Comparison of ENCODE assay signal across 8 mouse cellular contexts in genomic region chr11:100761547-100762045, GRCm38 (mm10). TPM values are rescaled to one million over a fixed set of nuclear protein-coding genes. Genes with fewer than 3 reads are reported as not detected.
DNase-seq lines count a peak whose midpoint lies in the region; ATAC-seq lines count a peak whose summit lies in the region.

No protein-coding gene starts in this region.

- peaks cover 35% of the 10 kb centered on the region for H3K27me3 ChIP-seq in heart, embryonic 14.5 days (ENCODE audit: control insufficient read depth, insufficient read depth, low read length)
- H3K27me3 ChIP-seq in liver, embryonic 12.5 days (replicated peaks), result peaks cover 67% of the 10 kb centered on the region
- peaks cover 21% of the 10 kb centered on the region for H3K27me3 ChIP-seq in stomach, embryonic 14.5 days (ENCODE audit: control insufficient read depth, insufficient read depth, low read length)

- H3K27ac ChIP-seq in heart, embryonic 14.5 days (replicated peaks in 1 of 2; ENCODE audit: control insufficient read depth in 1 of 2, insufficient read depth in 1 of 2, low read depth in 2 of 2, low read length in 2 of 2), result no peak overlapping the region
- no peak overlapping the region for H3K27ac ChIP-seq in liver, embryonic 12.5 days
- H3K27ac ChIP-seq in stomach, embryonic 14.5 days (ENCODE audit: low read length), result no peak overlapping the region

- peak; percentile 62 for ATAC-seq in CD4-positive, CD25-positive, alpha-beta regulatory T cell, adult 4 months
- 0 out of 2 replicates have a peak, but pooled peaks have one; percentile 17 for ATAC-seq in heart, embryonic 14.5 days (ENCODE audit: insufficient number of reproducible peaks, insufficient read depth, low FRiP score, low read depth)
- ATAC-seq in liver, embryonic 12.5 days, result peak; percentile 64
- ATAC-seq in stomach, embryonic 14.5 days (ENCODE audit: insufficient number of reproducible peaks, insufficient read depth, low FRiP score, low read depth), result peak; percentile 42; the same call in 1 of the 2 replicates

- H3K4me2 ChIP-seq in heart, embryonic 14.5 days (ENCODE audit: low read length), result peak overlapping the region; percentile 83
- H3K4me2 ChIP-seq in liver, embryonic 12.5 days, result peak overlapping the region; percentile 85
- H3K4me2 ChIP-seq in stomach, embryonic 14.5 days (replicated peaks; ENCODE audit: low read depth, low read length), result peak overlapping the region; percentile 72

- peak overlapping the region; percentile 48 to 57 for H3K4me3 ChIP-seq in heart, embryonic 14.5 days (ENCODE audit: control insufficient read depth in 1 of 2, insufficient read depth in 1 of 2, low read depth in 1 of 2, low read length in 2 of 2)
- H3K4me3 ChIP-seq in liver, embryonic 12.5 days, result peak overlapping the region; percentile 55
- peak overlapping the region; percentile 34 for H3K4me3 ChIP-seq in stomach, embryonic 14.5 days (ENCODE audit: low read depth, low read length)

- peak overlapping the region; percentile 54 for H3K9ac ChIP-seq in heart, embryonic 14.5 days (ENCODE audit: low read length)
- H3K9ac ChIP-seq in liver, embryonic 12.5 days, result peak overlapping the region; percentile 63
- H3K9ac ChIP-seq in stomach, embryonic 14.5 days (replicated peaks; ENCODE audit: low read depth, low read length), result no peak overlapping the region

- H3K9me3 ChIP-seq in heart, embryonic 14.5 days (ENCODE audit: control insufficient read depth, low read length), result no peaks in the 10 kb centered on the region
- no peaks in the 10 kb centered on the region for H3K9me3 ChIP-seq in liver, embryonic 12.5 days (replicated peaks)
- H3K9me3 ChIP-seq in stomach, embryonic 14.5 days (ENCODE audit: control insufficient read depth, low read depth, low read length), result no peaks in the 10 kb centered on the region

- H3K4me1 ChIP-seq in heart, embryonic 14.5 days (ENCODE audit: control insufficient read depth in 2 of 2, insufficient read depth in 2 of 2, low read length in 2 of 2), result peaks cover 2 to 3% of the 10 kb centered on the region in 2 experiments; a peak in 2 of 4 replicates
- peaks cover 29% of the 10 kb centered on the region for H3K4me1 ChIP-seq in liver, embryonic 12.5 days
- H3K4me1 ChIP-seq in stomach, embryonic 14.5 days (ENCODE audit: control insufficient read depth, insufficient read depth, low read length), result peaks cover 10% of the 10 kb centered on the region; the same call in 1 of the 2 replicates

- DNase-seq in c-Kit-negative CD71-positive TER-119-positive erythroid progenitor cells, embryonic 14.5 days (ENCODE audit: low read depth, low spot score), result peak; percentile 40
- DNase-seq in fibroblast of lung, adult 2 months (ENCODE audit: low read depth), result peak; percentile 73
- peak; percentile 90 for DNase-seq in kidney, postnatal 10 days
- peak; percentile 81 to 87 for DNase-seq in natural killer cell, adult 2 months (ENCODE audit: low spot score in 2 of 2)

- under 1% methylated on average over 27 of the region's 27 CpGs for WGBS in heart, embryonic 14.5 days
- under 1% methylated on average over 27 of the region's 27 CpGs for WGBS in liver, embryonic 12.5 days (ENCODE audit: insufficient replicate concordance)
- WGBS in stomach, embryonic 14.5 days, result under 1% methylated on average over 27 of the region's 27 CpGs

- no peaks in the 10 kb centered on the region for H3K36me3 ChIP-seq in heart, embryonic 14.5 days (ENCODE audit: control insufficient read depth, insufficient read depth, low read length)
- H3K36me3 ChIP-seq in liver, embryonic 12.5 days, result no peaks in the 10 kb centered on the region
- H3K36me3 ChIP-seq in stomach, embryonic 14.5 days (ENCODE audit: control insufficient read depth, insufficient read depth, low read length), result no peaks in the 10 kb centered on the region

RNA-seq across cellular contexts. Expression of gene Hcrt, which starts 1.1 kb away (rescaled TPM):
- polyA plus RNA-seq in CD4-positive, CD25-positive, alpha-beta regulatory T cell, adult 4 months (2017; shearing (Covaris generic)), result not detected
- polyA plus RNA-seq in heart, embryonic 14.5 days (2014; fragmentation: Nextera tagmentation; extraction: Ambion mirVana), result not detected in 2 replicates
- not detected in 2 replicates for polyA plus RNA-seq in liver, embryonic 12.5 days (2016; fragmentation: Nextera tagmentation; extraction: Ambion mirVana)
- polyA plus RNA-seq in stomach, embryonic 14.5 days (2014; fragmentation: Nextera tagmentation; extraction: Ambion mirVana), result not detected in 2 replicates

RNA-seq across cellular contexts. Expression of gene Kcnh4, which starts 1.9 kb away (rescaled TPM):
- not detected for polyA plus RNA-seq in CD4-positive, CD25-positive, alpha-beta regulatory T cell, adult 4 months (2017; shearing (Covaris generic))
- polyA plus RNA-seq in heart, embryonic 14.5 days (2014; fragmentation: Nextera tagmentation; extraction: Ambion mirVana), result not detected in 2 replicates
- not detected in 2 replicates for polyA plus RNA-seq in liver, embryonic 12.5 days (2016; fragmentation: Nextera tagmentation; extraction: Ambion mirVana)
- 0.25 and 0.48 TPM in 2 replicates for polyA plus RNA-seq in stomach, embryonic 14.5 days (2014; fragmentation: Nextera tagmentation; extraction: Ambion mirVana)

RNA-seq across cellular contexts. Expression of gene Ghdc, which starts 9.2 kb away (rescaled TPM):
- polyA plus RNA-seq in CD4-positive, CD25-positive, alpha-beta regulatory T cell, adult 4 months (2017; shearing (Covaris generic)), result 1 to 10 TPM; 2.7 to 3.1 TPM
- 4.0 and 4.7 TPM in 2 replicates for polyA plus RNA-seq in heart, embryonic 14.5 days (2014; fragmentation: Nextera tagmentation; extraction: Ambion mirVana)
- polyA plus RNA-seq in liver, embryonic 12.5 days (2016; fragmentation: Nextera tagmentation; extraction: Ambion mirVana), result 2.1 and 2.4 TPM in 2 replicates
- 3.3 and 3.8 TPM in 2 replicates for polyA plus RNA-seq in stomach, embryonic 14.5 days (2014; fragmentation: Nextera tagmentation; extraction: Ambion mirVana)

RNA-seq across cellular contexts. Expression of gene Rab5c, which starts 23.6 kb away (rescaled TPM):
- polyA plus RNA-seq in CD4-positive, CD25-positive, alpha-beta regulatory T cell, adult 4 months (2017; shearing (Covaris generic)), result 10 to 100 TPM; 21.2 to 35.8 TPM
- 15.8 and 30.7 TPM in 2 replicates for polyA plus RNA-seq in heart, embryonic 14.5 days (2014; fragmentation: Nextera tagmentation; extraction: Ambion mirVana)
- polyA plus RNA-seq in liver, embryonic 12.5 days (2016; fragmentation: Nextera tagmentation; extraction: Ambion mirVana), result 15.9 and 18.1 TPM in 2 replicates
- polyA plus RNA-seq in stomach, embryonic 14.5 days (2014; fragmentation: Nextera tagmentation; extraction: Ambion mirVana), result 55.5 and 65.7 TPM in 2 replicates

RNA-seq across cellular contexts. Expression of gene Hspb9, which starts 47.9 kb away (rescaled TPM):
- 1 to 10 TPM in 1 of 2 experiments, not detected in 1; 1.0 TPM for polyA plus RNA-seq in CD4-positive, CD25-positive, alpha-beta regulatory T cell, adult 4 months (2017; shearing (Covaris generic))
- polyA plus RNA-seq in heart, embryonic 14.5 days (2014; fragmentation: Nextera tagmentation; extraction: Ambion mirVana), result not detected in 2 replicates
- polyA plus RNA-seq in liver, embryonic 12.5 days (2016; fragmentation: Nextera tagmentation; extraction: Ambion mirVana), result 0.29 and 0.33 TPM in 2 replicates
- polyA plus RNA-seq in stomach, embryonic 14.5 days (2014; fragmentation: Nextera tagmentation; extraction: Ambion mirVana), result 0.41 and 0.56 TPM in 2 replicates

Comparison
In these comparisons a context has a peak if more than half of its experiments do, and no peak if none do; other contexts are left out.
1. DNase-seq: peak in every context shown above with its lines; median percentile 90 in kidney, postnatal 10 days; 84 in natural killer cell, adult 2 months; 73 in fibroblast of lung, adult 2 months; 40 in c-Kit-negative CD71-positive TER-119-positive erythroid progenitor cells, embryonic 14.5 days.